Mouse (Mus musculus) macrophage (primary cell): Measurements from ENCODE around the gene Ccl22. TPM values are rescaled to one million over a fixed set of nuclear protein-coding genes. Genes with fewer than 3 reads are reported as not detected.

Experiments used
- H3K27ac ChIP-seq: fragments of 350-480 bp; formaldehyde crosslinking; 2 replicates; pipeline ENCODE4 v1.9.0; 2021
- H3K36me3 ChIP-seq: fragments of 350-480 bp; formaldehyde crosslinking; 2 replicates; pipeline ENCODE4 v1.9.0; 2021; ENCODE audit errors: inconsistent target
- H3K4me3 ChIP-seq: fragments of 350-480 bp; formaldehyde crosslinking; 2 replicates; pipeline ENCODE4 v1.9.0; 2021; ENCODE audit errors: inconsistent target
- H3K79me2 ChIP-seq: fragments of 350-480 bp; formaldehyde crosslinking; 2 replicates; pipeline ENCODE4 v1.9.0; 2021; ENCODE audit errors: inconsistent target
- WGBS: methylation state at CpG from one replicate; pipeline ENCODE4 v1.1.7; 2026; ENCODE audit warnings: inconsistent platforms; ENCODE audit not compliant: missing documents; 5-methylcytosine and 5-hydroxymethylcytosine counted together
- polyA plus RNA-seq: library from polyadenylated mRNA; stranded (reverse); fragments of 250-400 nt; gene quantifications from 3 replicates; pipeline ENCODE4 v1.2.4, GENCODE M21; 2018; ENCODE audit warnings: inconsistent platforms

The Ccl22 gene
- polyA plus RNA-seq, 1 experiment from 2014 or later = 3.7 TPM

DNA sequence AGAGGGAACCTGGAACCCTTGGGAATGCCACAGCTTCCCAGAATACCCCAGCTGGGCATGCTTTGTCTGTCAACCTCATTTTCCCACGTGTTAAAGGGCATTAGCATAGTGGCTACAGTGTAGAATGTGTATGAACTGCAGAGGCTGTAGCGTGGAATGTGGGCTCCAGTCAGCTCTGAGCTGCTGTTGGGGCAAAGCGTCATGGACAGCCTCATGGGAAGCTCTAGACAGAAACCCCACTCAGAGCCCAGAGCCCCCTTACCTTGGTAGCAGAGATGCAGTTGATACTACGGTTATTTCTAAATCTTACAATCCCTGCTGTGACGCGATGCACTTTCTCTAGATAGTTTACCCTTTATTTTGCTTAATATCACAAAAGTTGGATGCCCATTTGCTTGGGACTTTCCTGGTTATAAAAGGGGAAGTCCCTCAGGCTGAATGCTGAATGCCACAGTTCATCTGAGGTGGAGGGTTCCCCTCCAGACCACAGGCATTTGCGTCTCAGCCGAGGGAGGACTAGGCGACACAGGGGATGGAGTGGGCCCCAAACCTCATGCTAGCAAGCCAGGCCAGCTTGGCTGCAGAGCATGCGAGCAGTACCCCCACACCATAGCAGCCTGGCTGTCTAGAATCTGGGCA is 33.6 kb downstream of the Ccl22 start:
- H3K36me3 ChIP-seq = no peaks in the 10 kb centered on the region
- WGBS = 5% methylated on average over 10 of the region's 10 CpGs
- peak overlapping the region; percentile 68 for H3K27ac ChIP-seq
- H3K79me2 ChIP-seq = no peaks in the 10 kb centered on the region
- no peak overlapping the region for H3K4me3 ChIP-seq

DNA sequence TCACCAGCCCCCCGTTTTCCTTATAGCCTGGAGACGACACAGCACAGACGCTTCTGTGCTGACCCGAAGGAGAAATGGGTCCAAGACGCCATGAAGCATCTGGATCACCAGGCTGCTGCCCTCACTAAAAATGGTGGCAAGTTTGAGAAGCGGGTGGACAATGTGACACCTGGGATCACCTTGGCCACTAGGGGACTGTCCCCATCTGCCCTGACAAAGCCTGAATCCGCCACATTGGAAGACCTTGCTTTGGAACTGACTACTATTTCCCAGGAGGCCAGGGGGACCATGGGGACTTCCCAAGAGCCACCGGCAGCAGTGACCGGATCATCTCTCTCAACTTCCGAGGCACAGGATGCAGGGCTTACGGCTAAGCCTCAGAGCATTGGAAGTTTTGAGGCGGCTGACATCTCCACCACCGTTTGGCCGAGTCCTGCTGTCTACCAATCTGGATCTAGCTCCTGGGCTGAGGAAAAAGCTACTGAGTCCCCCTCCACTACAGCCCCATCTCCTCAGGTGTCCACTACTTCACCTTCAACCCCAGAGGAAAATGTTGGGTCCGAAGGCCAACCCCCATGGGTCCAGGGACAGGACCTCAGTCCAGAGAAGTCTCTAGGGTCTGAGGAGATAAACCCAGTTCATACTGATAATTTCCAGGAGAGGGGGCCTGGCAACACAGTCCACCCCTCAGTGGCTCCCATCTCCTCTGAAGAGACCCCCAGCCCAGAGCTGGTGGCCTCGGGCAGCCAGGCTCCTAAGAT is 34.3 kb downstream of the Ccl22 start:
- 79% methylated on average over 16 of the region's 16 CpGs for WGBS
- 0 out of 2 replicates have a peak overlapping the region, but pooled peaks have one; percentile 68 for H3K27ac ChIP-seq
- H3K36me3 ChIP-seq = no peaks in the 10 kb centered on the region
- H3K79me2 ChIP-seq = no peaks in the 10 kb centered on the region
- no peak overlapping the region for H3K4me3 ChIP-seq

DNA sequence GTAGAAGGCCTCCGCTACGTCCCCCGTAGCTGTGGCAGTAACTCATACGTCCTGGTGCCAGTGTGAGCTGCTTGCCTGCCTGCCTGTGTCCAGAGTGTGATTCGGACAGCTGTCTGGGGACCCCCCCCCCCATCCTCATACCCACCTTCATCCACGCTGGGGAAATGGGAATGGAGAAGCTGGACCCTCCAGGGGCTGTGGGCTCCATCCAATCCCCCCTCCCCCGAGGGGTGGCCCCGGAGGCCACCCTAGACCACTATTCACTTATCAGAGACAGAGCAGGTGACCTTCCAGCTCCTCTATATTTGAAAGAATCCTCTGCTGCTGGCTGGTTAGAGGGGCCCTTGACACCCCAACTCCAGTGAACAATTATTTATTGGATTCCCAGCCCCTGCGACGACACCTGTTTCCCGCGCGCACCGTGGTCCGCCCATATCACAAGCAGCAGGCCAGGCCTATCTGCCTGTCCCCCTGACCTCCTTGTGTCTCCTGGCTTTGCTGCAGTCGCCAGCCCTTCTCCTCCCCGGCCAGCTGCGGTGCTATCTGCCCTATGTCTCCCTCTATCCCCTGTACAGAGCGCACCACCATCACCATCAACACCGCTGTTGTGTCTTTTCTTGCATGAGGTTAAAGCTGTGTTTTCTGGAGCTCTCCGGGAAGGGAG is 35.2 kb downstream of the Ccl22 start:
- H3K4me3 ChIP-seq = no peak overlapping the region
- no peaks in the 10 kb centered on the region for H3K36me3 ChIP-seq
- WGBS = 97% methylated on average over 21 of the region's 21 CpGs
- H3K79me2 ChIP-seq = no peaks in the 10 kb centered on the region
- H3K27ac ChIP-seq = no peak overlapping the region

DNA sequence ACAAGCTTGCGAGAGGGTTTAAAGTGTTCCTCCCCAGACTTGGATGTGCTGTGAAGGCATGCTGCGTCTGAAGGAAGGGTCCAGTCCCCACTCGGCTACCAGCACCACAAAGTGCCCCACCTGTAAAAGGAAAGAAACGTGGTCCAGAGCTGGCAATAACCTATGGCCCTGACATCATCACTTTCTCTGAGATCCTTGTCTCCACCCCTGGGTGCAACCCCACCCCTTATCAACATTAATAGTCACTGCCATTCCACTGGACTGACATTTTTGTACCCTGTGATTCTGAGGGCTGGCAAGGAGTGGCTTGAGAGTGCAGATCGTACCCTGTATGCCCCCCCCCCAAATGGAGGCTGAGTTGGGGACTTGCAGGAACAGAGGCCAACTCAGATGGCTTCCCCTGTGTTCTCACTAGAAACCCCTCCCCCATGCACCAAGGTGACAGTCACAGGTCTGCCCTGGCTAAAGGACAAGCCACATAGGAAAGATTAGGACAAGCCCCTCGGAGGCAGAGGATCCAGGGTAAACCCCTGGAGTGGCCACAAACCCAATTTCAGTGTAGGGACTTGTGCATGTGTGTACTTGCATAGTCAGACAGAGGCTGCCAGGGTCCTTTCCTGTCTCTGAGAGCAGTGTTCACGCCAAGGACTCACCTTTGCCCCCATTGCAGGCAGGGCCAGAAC is 35.9 kb downstream of the Ccl22 start:
- Histone ChIP-seq H3K36me3 (no peaks in the 10 kb centered on the region), H3K4me3 (no peak overlapping the region), H3K79me2 (no peaks in the 10 kb centered on the region), H3K27ac (no peak overlapping the region)
- WGBS = 87% methylated on average over 7 of the region's 7 CpGs

DNA sequence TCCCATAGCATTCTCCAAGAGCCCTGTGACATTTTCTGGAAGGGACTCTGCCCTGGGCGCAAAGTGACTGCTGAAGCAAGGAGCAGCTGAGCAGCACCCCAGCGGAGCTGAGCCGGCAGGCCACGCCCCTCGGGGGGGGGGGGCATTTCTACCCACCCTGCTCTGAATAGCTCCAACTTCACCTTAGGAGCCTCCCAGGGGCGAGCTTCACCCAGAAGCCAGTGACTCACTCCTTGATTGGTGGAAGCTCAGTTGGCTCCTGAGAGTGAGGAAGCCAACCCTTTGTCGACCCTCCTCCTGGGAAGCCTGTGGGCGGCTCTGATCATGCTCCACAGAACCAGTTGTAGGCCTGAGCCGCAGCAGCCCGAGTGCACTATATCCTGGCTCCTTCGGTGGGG is 36.4 kb downstream of the Ccl22 start:
- H3K27ac ChIP-seq = no peak overlapping the region
- WGBS = 42% methylated on average over 11 of the region's 11 CpGs
- no peaks in the 10 kb centered on the region for H3K79me2 ChIP-seq
- H3K4me3 ChIP-seq = no peak overlapping the region
- no peaks in the 10 kb centered on the region for H3K36me3 ChIP-seq

DNA sequence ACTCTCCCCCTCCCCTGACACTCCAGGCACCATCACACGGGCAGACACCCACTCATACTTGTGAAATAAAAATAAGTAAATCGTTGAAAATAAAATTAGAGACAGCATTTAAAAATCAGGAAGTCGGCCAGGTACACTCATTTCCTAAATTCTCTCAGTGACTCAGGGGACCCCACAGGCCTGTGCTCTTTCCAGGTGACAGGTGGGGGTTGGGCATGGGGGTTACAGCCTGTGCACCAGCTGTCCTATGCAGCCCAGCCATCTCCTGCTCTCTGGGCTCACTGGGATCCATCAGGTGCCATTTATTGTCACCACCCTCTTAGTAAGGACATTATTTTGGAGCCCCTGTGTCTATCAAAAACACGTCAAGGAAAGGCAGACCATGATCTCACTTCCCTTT is 38.5 kb downstream of the Ccl22 start:
- Histone ChIP-seq H3K36me3 (no peaks in the 10 kb centered on the region), H3K4me3 (no peak overlapping the region), H3K27ac (no peak overlapping the region), H3K79me2 (no peaks in the 10 kb centered on the region)
- 15% methylated on average over 4 of the region's 4 CpGs for WGBS

DNA sequence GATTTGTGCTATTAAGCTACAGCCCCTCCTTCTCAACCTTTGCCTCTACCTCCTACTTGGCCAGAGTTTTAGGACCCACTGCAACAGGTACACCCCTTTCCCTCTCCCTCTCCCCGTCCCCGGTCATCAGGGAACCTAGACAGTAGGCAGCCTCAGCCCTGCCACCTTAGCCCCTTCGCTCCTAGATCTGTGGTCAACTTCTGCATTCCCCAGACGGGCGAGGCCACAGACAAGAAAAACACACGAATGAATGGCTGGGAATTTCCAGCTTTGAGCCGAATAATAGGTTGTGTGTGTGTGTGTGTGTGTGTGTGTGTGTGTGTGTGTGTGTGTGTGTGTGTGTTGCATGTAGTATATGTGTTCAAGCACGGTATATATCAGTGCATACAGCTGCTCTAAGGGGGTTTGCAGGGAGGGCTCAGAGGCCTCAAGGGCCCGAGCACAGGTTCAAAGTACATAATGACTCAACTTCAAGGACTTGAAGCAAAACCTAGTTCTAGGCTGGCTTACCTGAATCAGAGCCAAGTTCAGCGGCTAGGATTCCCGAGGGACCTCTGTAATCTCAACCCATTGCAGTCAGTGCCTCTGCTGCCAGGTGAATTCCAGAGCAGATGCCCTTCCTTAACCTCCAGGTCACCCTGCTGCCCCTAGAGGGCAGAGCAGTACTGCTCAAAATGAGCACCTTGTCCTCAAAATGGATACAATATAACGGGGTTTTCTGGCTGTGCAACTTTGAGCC is 40.0 kb downstream of the Ccl22 start:
- Histone ChIP-seq H3K27ac (no peak overlapping the region), H3K79me2 (no peaks in the 10 kb centered on the region), H3K36me3 (no peaks in the 10 kb centered on the region), H3K4me3 (no peak overlapping the region)
- 53% methylated on average over 12 of the region's 12 CpGs for WGBS

DNA sequence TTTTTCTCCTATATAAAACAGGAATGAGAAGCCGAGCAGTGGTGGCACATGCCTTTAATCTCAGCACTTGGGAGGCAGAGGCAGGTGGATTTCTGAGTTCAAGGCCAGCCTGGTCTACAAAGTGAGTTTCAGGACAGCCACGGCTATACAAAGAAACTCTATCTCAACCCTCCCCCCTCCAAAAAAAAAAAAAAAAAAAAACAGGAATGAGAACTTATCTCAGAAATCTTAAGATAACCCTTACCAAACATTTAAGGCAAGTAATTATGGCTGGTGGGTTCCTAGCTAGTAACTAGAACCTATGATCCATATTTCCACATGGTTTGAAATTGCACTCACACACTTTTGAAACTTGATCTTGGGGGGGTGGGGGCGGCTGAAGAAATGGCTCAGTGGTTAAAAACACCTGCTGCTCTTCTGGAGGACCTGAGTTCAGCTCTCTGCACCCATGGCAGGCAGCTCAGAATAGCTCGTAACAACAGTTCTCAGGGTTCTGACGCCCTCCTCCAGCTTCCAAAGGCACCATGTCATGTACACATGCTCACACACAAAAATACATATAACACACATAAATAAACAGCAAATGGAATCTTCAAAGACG is 40.7 kb downstream of the Ccl22 start:
- Histone ChIP-seq H3K36me3 (no peaks in the 10 kb centered on the region), H3K79me2 (no peaks in the 10 kb centered on the region), H3K27ac (no peak overlapping the region), H3K4me3 (no peak overlapping the region)
- 76% methylated on average over 6 of the region's 6 CpGs for WGBS

DNA sequence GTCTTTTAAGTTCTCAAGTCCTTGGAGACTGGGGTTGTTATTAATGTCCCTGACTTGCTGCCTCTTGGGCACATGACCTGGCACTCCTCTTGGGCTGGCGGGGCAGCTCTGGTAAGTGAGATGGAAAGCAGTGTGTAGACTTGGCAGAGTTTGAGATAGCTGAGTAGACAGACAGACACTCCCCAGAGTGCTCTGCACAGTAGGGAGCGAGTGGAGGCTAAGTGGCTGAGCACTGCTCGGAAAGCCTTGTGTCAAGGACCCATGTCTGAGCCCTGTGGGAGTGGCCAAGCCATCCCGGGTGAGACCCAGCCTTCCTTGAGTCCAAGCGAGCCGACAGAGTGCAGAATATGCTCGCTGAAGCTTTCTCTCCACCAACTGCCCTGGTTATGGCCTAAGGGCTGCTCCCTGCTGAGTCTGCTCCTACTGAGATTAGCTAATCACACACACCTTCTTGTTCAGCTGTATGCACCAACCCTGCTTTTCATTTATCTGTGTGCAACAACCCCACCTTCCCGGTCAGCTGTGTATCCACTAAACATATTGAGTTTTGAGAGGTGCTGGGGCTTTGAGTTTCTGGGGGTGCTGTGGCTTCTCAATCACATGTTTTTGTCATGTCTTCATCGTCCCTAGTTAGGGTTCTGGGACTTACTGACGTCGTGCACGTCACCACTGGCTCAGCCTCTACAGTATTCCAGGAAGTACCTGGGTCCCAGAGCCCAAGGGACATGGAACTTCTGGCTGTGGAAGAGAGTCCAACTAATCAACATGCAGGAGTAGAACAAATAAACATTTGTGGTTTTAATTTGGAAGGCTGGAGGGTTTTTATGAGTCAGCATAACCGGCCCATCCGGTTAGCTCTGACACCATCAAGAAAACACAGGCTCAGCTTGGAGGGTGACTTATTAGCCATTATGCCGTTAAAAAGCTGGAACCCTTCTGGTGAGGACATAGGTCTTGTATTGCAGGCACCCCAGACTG is 42.4 kb downstream of the Ccl22 start:
- Histone ChIP-seq H3K27ac (no peak overlapping the region), H3K79me2 (no peaks in the 10 kb centered on the region), H3K4me3 (no peak overlapping the region), H3K36me3 (no peaks in the 10 kb centered on the region)
- 74% methylated on average over 15 of the region's 15 CpGs for WGBS

DNA sequence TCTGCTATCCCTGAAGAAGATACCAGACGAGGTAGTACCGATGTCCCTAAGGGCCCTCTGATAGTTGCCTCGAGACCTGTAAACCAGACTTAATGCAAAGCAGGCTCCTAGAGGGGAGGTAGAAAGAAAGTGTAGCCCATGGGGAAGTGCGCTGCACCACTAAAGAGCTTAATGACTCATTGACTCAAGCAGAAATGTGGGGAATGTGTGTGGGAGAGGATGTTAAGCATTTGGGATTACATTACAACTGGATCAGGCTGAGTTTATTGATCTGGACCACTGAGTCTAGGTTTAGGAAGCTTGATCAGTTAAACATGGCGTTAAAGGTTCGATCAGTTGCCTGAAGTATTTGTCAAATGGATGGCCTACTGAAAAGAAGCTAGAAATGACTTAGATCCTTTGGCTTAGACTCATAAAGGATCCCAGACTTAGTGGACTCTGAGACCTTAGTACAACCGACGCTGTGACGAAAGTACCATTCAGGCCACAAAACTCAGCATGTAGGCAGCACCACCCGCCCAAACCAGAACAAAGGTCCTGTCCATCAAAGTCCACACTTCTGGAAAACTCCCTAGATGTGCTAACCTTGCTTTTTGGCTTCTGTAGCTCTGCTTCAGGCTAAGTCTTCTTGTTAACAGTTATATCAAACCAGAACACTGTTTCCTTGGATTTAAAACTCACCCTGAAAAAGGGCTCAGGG is 44.0 kb downstream of the Ccl22 start:
- Histone ChIP-seq H3K27ac (no peak overlapping the region), H3K36me3 (no peaks in the 10 kb centered on the region), H3K79me2 (no peaks in the 10 kb centered on the region), H3K4me3 (no peak overlapping the region)
- 93% methylated on average over 10 of the region's 10 CpGs for WGBS

DNA sequence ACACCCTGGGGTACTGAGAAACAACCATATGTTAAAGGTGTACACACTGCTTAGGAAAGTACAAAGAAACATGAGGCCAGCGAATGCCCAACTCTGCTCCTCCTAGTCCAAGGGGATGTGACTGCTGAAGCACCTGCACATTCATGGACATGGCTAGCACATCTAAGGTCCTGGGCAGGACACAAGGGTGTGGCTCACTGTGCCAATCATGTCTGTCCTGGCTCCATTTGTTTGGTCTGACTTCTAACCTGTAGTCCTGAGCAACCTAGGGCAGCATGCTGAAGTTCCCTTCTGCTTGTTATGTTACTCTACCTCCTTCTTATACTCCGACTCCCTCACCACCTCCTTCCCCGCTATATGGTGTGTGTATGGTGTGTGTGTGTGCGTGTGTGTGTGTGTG is 49.0 kb downstream of the Ccl22 start:
- no peaks in the 10 kb centered on the region for H3K79me2 ChIP-seq
- no peaks in the 10 kb centered on the region for H3K36me3 ChIP-seq
- H3K27ac ChIP-seq = no peak overlapping the region
- no peak overlapping the region for H3K4me3 ChIP-seq
- 93% methylated on average over 4 of the region's 4 CpGs for WGBS

DNA sequence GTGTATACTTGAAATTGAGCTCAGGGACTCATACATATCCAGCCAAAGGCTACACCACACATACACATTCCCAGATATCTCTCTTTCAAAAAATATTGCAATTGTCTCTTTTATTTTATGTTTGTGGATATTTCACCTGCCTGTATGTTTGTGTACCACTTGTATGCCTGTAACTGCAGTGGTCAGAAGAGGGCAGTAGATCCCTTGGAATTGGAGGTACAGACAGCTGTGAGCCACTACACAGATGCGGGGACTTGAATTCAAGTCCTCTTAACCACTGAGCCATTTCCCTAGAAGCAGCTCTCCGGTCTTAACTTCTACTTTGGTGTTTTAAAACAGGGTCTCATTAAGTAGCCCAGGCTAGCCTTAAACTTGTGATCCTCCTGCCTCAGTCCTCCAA is 49.4 kb downstream of the Ccl22 start:
- Histone ChIP-seq H3K4me3 (no peak overlapping the region), H3K27ac (no peak overlapping the region), H3K36me3 (no peaks in the 10 kb centered on the region), H3K79me2 (no peaks in the 10 kb centered on the region)
- WGBS = 89% methylated on average over 2 of the region's 2 CpGs
